Mouse (Mus musculus) bone marrow macrophage, adult 2 months (primary cell): Measurements from ENCODE around the gene Col15a1.

ENCODE experiments used
- CTCF ChIP-seq: IDR thresholded peaks from 2 replicates; pipeline ENCODE4 v1.5.1; 2012; ENCODE audit warnings: low read depth, mild to moderate bottlenecking, low read length, moderate library complexity
- POLR2A ChIP-seq: IDR thresholded peaks from 2 replicates; pipeline ENCODE4 v1.6.1; 2012; ENCODE audit warnings: mild to moderate bottlenecking, low read depth, low read length, borderline replicate concordance

- TF ChIP-seq CTCF (no peak), POLR2A (no peak)
Measured at GRCm38 (mm10) chr4:47218828-47219227, 10.9 kb downstream of the Col15a1 start.
